ENCODE assay signal across 27 mouse cellular contexts in genomic region chr1:132532521-132532920, GRCm38 (mm10). TPM values are rescaled to one million over a fixed set of nuclear protein-coding genes. Genes with fewer than 3 reads are reported as not detected.
DNase-seq lines count a peak whose midpoint lies in the region; ATAC-seq lines count a peak whose summit lies in the region.
"Had no signal": no experiment of that assay in that cellular context is flagged by ENCODE, and none has a peak within 500 bp of the region (broad histone marks: within the 10 kb centered on the region; RNA-seq: fewer than 3 reads in every experiment).

No protein-coding gene starts in this region.

- peaks cover 9% of the 10 kb centered on the region for H3K4me1 ChIP-seq in hindbrain, embryonic 11.5 days (replicated peaks; ENCODE audit: control insufficient read depth, insufficient read depth, low read length)
- H3K4me1 ChIP-seq in hindbrain, embryonic 13.5 days (replicated peaks), result peaks cover 56% of the 10 kb centered on the region
- H3K4me1 ChIP-seq: megakaryocyte, embryonic 14.5 days had no signal

- H3K4me2 ChIP-seq in hindbrain, embryonic 11.5 days (replicated peaks; ENCODE audit: low read depth, low read length), result no peak overlapping the region
- H3K4me2 ChIP-seq in hindbrain, embryonic 13.5 days, result no peak overlapping the region
- H3K4me2 ChIP-seq: embryonic facial prominence, embryonic 12.5 days; hindbrain, embryonic 14.5 days; limb, embryonic 15.5 days; liver, embryonic 13.5 days had no signal

- no peak overlapping the region for H3K9ac ChIP-seq in hindbrain, embryonic 11.5 days (ENCODE audit: low read depth, low read length)
- no peak overlapping the region for H3K9ac ChIP-seq in hindbrain, embryonic 13.5 days
- H3K9ac ChIP-seq: embryonic facial prominence, embryonic 12.5 days; forebrain, postnatal 0 days; hindbrain, embryonic 14.5 days; limb, embryonic 15.5 days; liver, embryonic 13.5 days had no signal

- ATAC-seq in hindbrain, embryonic 11.5 days (ENCODE audit: low FRiP score), result no peak
- ATAC-seq in hindbrain, embryonic 13.5 days (ENCODE audit: low FRiP score), result no peak
- ATAC-seq: CD4-positive, CD25-positive, alpha-beta regulatory T cell, adult 4 months; forebrain, postnatal 0 days; intestine, postnatal 0 days; lung, postnatal 0 days had no signal

- peak overlapping the region; percentile 42; the same call in 1 of the 2 replicates for H3K27ac ChIP-seq in hindbrain, embryonic 11.5 days (ENCODE audit: low read depth, low read length)
- H3K27ac ChIP-seq in hindbrain, embryonic 13.5 days, result no peak overlapping the region; the same call in 1 of the 2 replicates
- H3K27ac ChIP-seq: hindbrain, embryonic 14.5 days; limb, embryonic 15.5 days; liver, embryonic 13.5 days had no signal

- H3K4me3 ChIP-seq in hindbrain, embryonic 11.5 days (ENCODE audit: low read depth, low read length), result no peak overlapping the region
- no peak overlapping the region for H3K4me3 ChIP-seq in hindbrain, embryonic 13.5 days
- H3K4me3 ChIP-seq: embryonic facial prominence, embryonic 12.5 days; limb, embryonic 15.5 days; liver, embryonic 13.5 days; megakaryocyte, embryonic 14.5 days had no signal

- peak; percentile 33 to 51 for DNase-seq in cerebellum, postnatal 14 days
- no peak for DNase-seq in cerebellum, adult 18-20 months
- no peak for DNase-seq in hindbrain, embryonic 11.5 days (ENCODE audit: low spot score)
- DNase-seq in right cerebral cortex, adult 18-20 months, result peak; percentile 46
- DNase-seq in right cerebral cortex, postnatal 14 days, result no peak
- no peak for DNase-seq in urinary bladder, adult 18-20 months (ENCODE audit: low spot score in 2 of 2)
- DNase-seq: adrenal gland, postnatal 25 days; embryo, embryonic 11 days; forebrain, postnatal 0 days; gastrocnemius, postnatal 14 days; heart, postnatal 14 days; kidney, adult 9 months; kidney, postnatal 10 days; layer of hippocampus, postnatal 36 days; left cerebral cortex, postnatal 4 days; liver, embryonic 13.5 days; lung, adult 18-20 months; thymus, adult 2 months; thymus, postnatal 36 days had no signal

- no peaks in the 10 kb centered on the region for H3K9me3 ChIP-seq in hindbrain, embryonic 11.5 days (ENCODE audit: control insufficient read depth, low read length)
- no peaks in the 10 kb centered on the region for H3K9me3 ChIP-seq in hindbrain, embryonic 13.5 days
- H3K9me3 ChIP-seq: embryonic facial prominence, embryonic 12.5 days; limb, embryonic 15.5 days; liver, embryonic 13.5 days; megakaryocyte, embryonic 14.5 days had no signal

- no peaks in the 10 kb centered on the region for H3K27me3 ChIP-seq in hindbrain, embryonic 11.5 days (ENCODE audit: control insufficient read depth, insufficient read depth, low read length)
- H3K27me3 ChIP-seq in hindbrain, embryonic 13.5 days, result no peaks in the 10 kb centered on the region

- no peaks in the 10 kb centered on the region for H3K36me3 ChIP-seq in hindbrain, embryonic 11.5 days (ENCODE audit: control insufficient read depth, insufficient read depth, low read length)
- H3K36me3 ChIP-seq in hindbrain, embryonic 13.5 days, result peaks cover 18% of the 10 kb centered on the region
- H3K36me3 ChIP-seq: embryonic facial prominence, embryonic 12.5 days; limb, embryonic 15.5 days; liver, embryonic 13.5 days had no signal

- 67% methylated on average over 9 of the region's 9 CpGs for WGBS in hindbrain, embryonic 11.5 days
- 66% methylated on average over 9 of the region's 9 CpGs for WGBS in hindbrain, embryonic 13.5 days

RNA-seq across cellular contexts. Expression of gene Cntn2, which starts 10.5 kb away (rescaled TPM):
- 45.9 and 68.9 TPM in 2 replicates for polyA plus RNA-seq in hindbrain, embryonic 11.5 days (2014; fragmentation: Nextera tagmentation; extraction: Ambion mirVana)
- polyA plus RNA-seq in hindbrain, embryonic 13.5 days (2015; fragmentation: Nextera tagmentation; extraction: Ambion mirVana), result 57.6 and 67.5 TPM in 2 replicates
- polyA plus RNA-seq: CD4-positive, CD25-positive, alpha-beta regulatory T cell, adult 4 months had no signal

RNA-seq across cellular contexts. Expression of gene Tmem81, which starts 26.5 kb away (rescaled TPM):
- 1.3 TPM in 2 replicates for polyA plus RNA-seq in hindbrain, embryonic 11.5 days (2014; fragmentation: Nextera tagmentation; extraction: Ambion mirVana)
- polyA plus RNA-seq in hindbrain, embryonic 13.5 days (2015; fragmentation: Nextera tagmentation; extraction: Ambion mirVana), result 0.97 and 1.0 TPM in 2 replicates

RNA-seq across cellular contexts. Expression of gene Rbbp5, which starts 55.4 kb away (rescaled TPM):
- polyA plus RNA-seq in hindbrain, embryonic 11.5 days (2014; fragmentation: Nextera tagmentation; extraction: Ambion mirVana), result 58.5 and 65.3 TPM in 2 replicates
- 47.8 and 48.0 TPM in 2 replicates for polyA plus RNA-seq in hindbrain, embryonic 13.5 days (2015; fragmentation: Nextera tagmentation; extraction: Ambion mirVana)

Comparison
In these comparisons a context has a peak if more than half of its experiments do, and no peak if none do; other contexts are left out.
1. DNase-seq: peak in cerebellum, postnatal 14 days (2 of 2) and right cerebral cortex, adult 18-20 months (single experiment); none in cerebellum, adult 18-20 months (0 of 2), hindbrain, embryonic 11.5 days (single experiment), right cerebral cortex, postnatal 14 days (single experiment) and urinary bladder, adult 18-20 months (0 of 2).